Mouse (Mus musculus) spleen, postnatal 14 days (tissue): ENCODE data around the gene Dgke.
"Not testable (repeated sequence)": the region's sequence is repeated elsewhere in the genome, so short reads cannot be mapped to it uniquely, and the experiment has no call there.

Experiments used
- DNase-seq, 2 experiments: peaks; one replicate each; pipeline ENCODE4 v3.0.0; 2021 to 2022; ENCODE audit warnings: low spot score in 2 of 2

Gene Dgke

DNA sequence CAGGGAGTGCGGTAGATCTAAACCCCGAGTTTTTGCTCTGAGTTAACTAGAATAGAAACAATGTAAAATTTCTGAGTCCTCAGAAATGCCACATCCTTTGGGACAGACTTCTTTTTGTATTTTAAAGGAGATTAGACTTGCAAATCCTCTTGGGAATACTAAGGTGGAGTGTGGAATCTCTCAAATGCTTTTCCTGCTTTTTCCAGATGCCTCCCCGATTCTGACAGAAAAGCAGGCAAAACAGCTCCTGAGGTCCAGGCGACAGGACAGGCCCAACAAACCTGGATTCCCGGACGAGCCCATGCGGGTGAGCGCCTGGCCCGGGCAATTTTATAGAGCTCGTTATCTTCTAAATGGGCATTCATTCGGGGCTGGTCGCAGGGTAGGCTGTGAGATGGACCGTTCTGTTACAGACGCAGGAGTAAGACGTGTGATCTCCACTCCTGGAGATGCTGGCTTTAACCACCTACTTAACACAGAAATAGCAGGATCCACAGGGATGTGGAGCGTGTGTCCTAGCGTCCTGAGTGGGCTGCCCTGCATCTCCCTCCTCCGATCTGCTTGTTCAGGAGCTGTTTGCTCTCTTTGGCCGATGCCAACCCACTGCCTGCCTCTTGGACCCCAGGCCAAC lies 8.2 kb upstream of the Dgke start:
- DNase-seq: no peak

DNA sequence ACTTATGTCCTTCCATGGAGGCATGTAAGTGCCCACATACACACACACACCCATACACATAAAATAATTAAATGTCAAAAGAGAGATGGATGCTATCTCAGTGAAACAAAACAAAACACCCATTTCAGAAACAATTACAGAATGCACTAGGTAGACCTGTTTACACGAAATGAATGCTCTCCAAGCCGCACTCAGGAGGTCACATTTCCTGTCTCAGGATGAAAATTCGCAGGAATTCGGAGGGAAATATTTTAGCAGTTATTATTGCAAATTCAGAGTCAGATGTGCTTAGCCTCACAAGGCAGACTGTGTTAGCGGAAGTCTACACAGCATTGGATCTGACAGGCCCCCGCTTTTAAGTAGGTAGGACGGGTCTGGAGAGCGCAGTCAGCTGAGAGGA lies 6.9 kb upstream of the Dgke start, which contains the start of gene Gm525:
Gene Gm525, plus strand, starts transcription at position 301 of the 400 bp plus-strand sequence.
- no peak for DNase-seq

- no peak for DNase-seq
These were observed 4.9 kb upstream of the Dgke start for GRCm38 (mm10) chr11:89071522-89071921.

- peak; percentile 37 to 63 for DNase-seq
These were observed 2.7 kb upstream of the Dgke start for GRCm38 (mm10) chr11:89069303-89069702.

GRCm38 (mm10) chr11:89068649-89069048 lies 2.0 kb upstream of the Dgke start:
- no peak for DNase-seq

GRCm38 (mm10) chr11:89067871-89068490 lies 1.3 kb upstream of the Dgke start:
- DNase-seq: peak in 1 of 2 experiments; percentile 13

- no peak for DNase-seq
These were observed 712 bp upstream of the Dgke start for GRCm38 (mm10) chr11:89067301-89067822.

GRCm38 (mm10) chr11:89066126-89066525 lies 524 bp downstream of the Dgke start:
- DNase-seq: no peak

DNA sequence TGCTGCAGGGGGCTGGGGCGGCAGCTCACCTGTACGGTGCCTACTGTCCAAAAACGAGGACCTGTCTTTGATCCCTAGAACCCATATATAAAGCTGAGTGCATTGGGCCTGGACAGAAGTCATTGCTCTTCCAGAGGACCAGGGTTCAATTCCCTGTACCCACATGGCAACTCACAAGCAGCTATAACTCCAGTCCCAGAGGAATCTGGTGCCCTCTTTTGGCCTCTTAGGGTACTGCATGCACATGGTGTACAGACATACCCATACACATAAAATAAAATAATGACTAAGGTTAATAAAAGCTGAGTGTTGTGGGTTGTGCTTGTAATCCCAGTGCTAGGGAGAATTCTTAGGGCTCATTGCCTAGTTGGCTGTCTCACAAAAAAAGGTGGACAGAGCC lies 1.4 kb downstream of the Dgke start:
- peak in 1 of 2 experiments; percentile 46 for DNase-seq

DNA sequence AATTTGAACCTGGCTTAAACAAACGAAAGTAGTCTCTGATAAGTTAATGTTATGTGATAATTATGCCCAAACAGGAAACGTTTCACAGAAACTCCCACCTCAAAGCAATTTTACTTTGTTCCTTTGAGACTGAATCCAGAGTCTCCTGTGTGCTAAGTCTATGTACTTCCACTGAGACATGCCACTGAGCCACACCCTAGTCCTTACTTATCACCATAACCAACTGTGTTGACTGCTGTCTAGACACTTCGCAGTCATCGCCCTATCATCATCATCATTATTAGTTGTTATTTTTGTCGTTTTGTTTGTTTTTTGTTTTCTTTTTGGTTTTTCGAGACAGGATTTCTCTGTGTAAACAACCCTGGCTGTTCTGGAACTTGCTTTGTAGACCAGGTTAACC lies 2.3 kb downstream of the Dgke start:
- no peak for DNase-seq

- no peak for DNase-seq
These were observed 5.3 kb downstream of the Dgke start for GRCm38 (mm10) chr11:89061362-89061761.

- DNase-seq: peak; percentile 79 to 89
These were observed 6.1 kb downstream of the Dgke start for GRCm38 (mm10) chr11:89060423-89061089.

DNA sequence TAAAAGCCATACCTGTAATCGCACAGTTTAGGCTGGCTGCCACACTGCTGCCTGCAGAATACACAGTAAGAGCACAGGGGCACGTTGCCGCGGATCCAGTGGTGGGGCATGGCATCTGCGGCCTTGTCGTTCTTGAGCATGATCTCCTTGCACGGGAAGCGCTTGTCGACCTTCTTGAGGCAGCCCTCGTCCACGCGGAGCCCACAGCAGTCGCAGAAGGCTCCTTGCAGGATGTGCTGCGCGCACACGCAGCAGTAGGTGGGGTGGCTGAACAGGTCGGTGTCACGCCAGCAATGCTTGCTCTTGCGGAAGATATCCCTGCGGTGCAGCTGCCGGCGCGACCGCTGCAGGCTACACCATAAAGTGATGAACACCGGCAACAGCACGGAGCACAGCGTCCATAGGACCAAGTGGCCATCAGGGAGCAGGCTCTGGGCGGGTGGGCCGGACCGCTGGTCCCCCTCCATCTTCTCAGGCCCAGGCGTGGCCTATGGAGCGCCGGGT lies 6.7 kb downstream of the Dgke start:
- peak in 1 of 2 experiments; percentile 18 for DNase-seq

- no peak for DNase-seq
These were observed 8.0 kb downstream of the Dgke start for GRCm38 (mm10) chr11:89058515-89059270.

GRCm38 (mm10) chr11:89055931-89056690 lies 10.5 kb downstream of the Dgke start:
- DNase-seq: no peak

DNA sequence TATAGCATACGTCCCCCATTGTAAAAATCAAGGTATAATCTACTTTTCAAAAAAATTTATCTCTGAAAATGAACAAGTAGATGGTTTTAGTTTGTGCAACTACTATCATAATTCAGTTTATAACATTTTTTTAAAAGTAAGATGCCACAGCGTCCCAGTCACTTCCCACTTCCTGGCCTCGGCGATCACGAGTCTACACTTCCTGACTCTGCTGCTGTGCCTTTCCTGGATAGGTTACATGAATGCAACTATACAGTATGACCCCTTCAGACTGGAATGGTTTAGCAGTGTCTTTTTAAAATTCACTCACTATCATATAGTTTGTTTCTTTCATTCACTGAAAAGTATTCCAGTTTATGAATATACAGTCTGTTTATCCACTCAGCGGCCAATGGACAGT lies 14.9 kb downstream of the Dgke start:
- no peak for DNase-seq

DNA sequence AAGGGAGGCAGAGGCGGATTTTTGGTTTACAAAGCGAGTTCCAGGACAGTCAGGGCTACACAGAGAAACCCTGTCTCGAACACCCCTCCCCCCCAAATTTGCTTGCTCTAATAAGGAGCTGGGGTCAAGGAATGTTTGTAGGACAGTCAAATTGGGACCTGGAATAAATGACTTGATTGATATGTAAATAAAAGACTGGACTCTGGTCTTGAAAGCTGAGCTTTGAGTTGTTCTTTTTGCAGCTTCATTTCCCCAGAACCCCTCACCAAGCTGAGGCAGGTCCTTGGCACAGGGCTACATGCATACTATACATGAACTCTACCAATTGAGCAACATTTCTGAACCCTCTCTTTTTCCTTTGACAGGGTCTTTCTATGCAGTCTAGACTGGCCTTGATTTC lies 20.6 kb downstream of the Dgke start:
- no peak for DNase-seq

- not testable (repeated sequence) for DNase-seq
These were observed 21.1 kb downstream of the Dgke start for GRCm38 (mm10) chr11:89045501-89045900.

GRCm38 (mm10) chr11:89043046-89043445 lies 23.6 kb downstream of the Dgke start:
- DNase-seq: no peak

DNA sequence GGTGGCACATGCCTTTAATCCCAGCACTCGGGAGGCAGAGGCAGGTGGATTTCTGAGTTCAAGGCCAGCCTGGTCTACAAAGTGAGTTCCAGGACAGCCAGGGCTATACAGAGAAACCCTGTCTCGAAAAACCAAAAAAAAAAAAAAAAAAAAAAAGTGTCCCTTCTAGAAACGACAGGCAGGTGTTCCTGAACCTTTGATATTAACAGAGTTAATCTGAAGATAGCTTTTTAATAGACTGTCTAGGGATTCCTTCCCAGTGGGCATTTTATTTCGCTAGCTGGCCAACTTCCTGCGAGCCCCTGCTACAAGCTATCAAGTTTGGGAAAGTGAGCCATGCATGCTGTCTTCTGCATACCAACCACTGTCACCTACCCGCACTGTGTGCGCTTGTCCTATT lies 25.6 kb downstream of the Dgke start:
- DNase-seq: not testable (repeated sequence)

DNA sequence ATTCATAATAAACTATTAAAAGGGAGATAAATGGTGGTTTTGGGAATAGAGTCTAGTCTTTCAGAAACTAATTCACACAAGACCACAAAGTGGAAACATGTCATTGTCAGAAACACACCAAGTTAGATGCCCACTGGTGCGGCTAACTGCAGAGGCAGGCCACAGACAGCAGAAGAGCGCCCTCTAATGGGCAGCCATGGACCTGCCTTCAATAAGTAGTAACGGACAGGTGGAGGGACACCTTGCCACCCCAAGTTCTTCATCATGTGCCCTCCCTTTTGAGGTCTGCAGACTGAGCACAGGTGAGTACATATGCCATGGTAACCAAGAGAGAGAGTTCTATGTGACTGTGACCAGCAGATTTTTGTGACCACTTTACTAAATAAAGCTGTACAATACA lies 27.3 kb downstream of the Dgke start:
- peak; percentile 52 to 72 for DNase-seq
